Mouse (Mus musculus): ENCODE results near the gene Lipo2.
"Not testable (repeated sequence)": the region's sequence is repeated elsewhere in the genome, so short reads cannot be mapped to it uniquely, and the experiment has no call there.

Lipo2 gene

DNA sequence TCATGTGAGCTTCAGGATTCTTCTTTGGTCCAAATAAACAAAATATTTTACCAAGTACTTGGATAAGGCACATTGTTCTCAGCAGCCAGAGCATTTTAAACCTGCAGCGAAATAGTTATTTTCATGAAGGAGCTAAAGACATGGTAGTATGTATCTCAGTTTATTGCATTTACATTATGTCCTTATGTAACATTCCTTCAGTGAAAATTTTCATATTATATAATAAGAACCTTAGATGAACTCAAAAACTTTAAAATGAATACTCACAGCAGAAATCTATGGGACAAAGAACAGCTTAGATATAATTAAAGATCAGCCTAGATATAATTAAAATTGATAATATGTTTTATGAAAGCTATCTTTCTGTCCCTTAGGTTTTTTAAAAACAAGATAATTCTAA, at the start of gene Lipo2:
Gene Lipo2 (minus strand): TSS at position 101 of the 400 bp plus-strand sequence.
- DNase-seq (ENCODE audit: low spot score) = not testable (repeated sequence)

- DNase-seq (ENCODE audit: low spot score) = not testable (repeated sequence)
Measured at GRCm38 (mm10) chr19:33787359-33787758, 36.2 kb upstream of the Lipo2 start, which contains the start of gene Lipo1. Lipo1 (minus strand) TSS chr19:33787459.

DNA sequence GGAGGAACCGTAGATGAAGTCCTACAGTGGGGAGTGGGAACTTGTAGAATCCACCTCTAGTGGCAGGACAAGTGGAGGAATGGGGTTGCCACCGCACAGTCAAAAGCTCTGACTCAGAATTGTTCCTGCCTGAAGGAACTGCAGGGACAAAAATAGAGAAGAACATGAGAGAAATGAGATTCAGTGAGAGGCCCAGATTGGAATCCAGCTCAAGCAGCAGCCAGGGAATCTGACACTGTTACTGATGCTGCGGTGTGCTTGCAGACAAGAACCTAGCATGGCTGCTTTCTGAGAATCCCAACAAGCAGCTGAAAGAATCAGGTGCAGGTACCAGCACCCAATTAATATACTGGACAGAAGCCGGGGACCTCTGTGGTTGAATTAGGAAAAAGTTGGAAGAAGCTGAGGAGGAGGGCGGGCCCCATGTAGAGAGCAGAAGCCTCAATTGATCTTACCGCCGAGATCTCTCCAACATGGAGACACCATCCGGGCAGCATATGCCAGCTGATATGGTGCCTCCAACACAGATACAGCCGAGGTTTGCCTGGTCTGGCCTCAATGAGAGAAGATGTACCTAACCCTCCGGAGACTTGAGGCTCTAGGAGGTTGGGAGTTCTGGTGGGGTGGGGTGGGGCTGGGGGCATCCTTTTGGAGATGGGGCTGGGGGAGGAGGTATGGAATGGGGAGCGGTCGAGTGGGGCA, 35.6 kb upstream of the Lipo2 start:
- DNase-seq (ENCODE audit: low spot score) = no peak

DNA sequence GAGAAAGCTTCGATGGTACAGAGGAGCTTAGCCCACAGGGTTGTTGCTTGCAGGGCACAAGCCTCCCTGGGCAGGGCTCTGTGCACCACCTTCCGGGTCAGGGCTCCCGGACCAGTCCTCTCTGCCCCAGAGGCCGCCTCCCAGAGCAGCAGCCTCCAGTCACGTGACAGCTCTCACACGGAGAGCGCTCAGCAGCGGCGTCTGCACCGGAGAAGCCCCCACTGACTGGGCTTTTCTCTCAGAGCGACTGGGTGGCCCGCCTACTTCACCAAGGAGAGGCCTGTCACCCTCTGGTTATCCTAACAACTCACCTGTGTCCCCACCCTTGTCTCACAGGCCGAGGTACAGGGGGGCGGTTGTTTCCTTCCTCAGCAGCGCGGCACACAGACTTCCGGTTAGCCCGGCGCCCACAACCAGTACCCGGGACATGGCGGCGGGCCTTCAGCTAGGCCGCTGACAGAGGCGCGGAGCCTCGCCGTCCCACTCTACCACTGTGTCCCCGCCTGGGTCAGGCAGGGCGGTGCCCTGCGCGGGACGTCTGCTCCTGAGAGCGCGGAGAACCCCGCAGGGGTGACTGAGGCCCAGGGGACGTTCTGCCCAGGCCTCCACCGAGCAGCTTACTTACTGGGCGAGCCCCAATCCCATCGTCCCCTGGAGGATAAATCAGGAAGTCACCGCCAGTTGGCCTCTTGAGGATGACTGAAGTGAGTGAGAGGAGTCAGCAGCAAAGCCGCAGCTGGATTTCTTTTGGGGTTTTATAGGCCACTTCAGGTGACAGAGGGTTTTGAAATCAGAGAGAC, 10.3 kb upstream of the Lipo2 start, which contains the start of gene Lipo3:
Gene Lipo3 (minus strand): TSS at position 665 of the 800 bp plus-strand sequence.
- DNase-seq (ENCODE audit: low spot score) = peak; percentile 74
